Mouse (Mus musculus) liver, embryonic 15.5 days (tissue): ENCODE results near the gene Cst7. TPM values are rescaled to one million over a fixed set of nuclear protein-coding genes. Genes with fewer than 3 reads are reported as not detected.
A peak's percentile ranks its signal among the peaks of the same experiment; 100 is the strongest.

Experiments
- ATAC-seq: fragments of 200-750 bp; cut with Nextera tagmentation; 2 replicates; pipeline ENCODE4 v1.8.0; 2017; ENCODE audit warnings: moderate number of reproducible peaks, mild to moderate bottlenecking, moderate library complexity; ENCODE audit not compliant: insufficient read depth
- H3K27ac ChIP-seq: fragments of 300-500 bp; sonication (generic); replicated peaks from 2 replicates; pipeline ENCODE4 v1.5.1; 2015; ENCODE audit warnings: mild to moderate bottlenecking, inconsistent platforms
- H3K27me3 ChIP-seq: fragments of 300-500 bp; sonication (generic); 2 replicates; pipeline ENCODE4 v1.6.1; 2015; ENCODE audit warnings: mild to moderate bottlenecking, inconsistent platforms
- H3K36me3 ChIP-seq: fragments of 300-500 bp; sonication (generic); replicated peaks from 2 replicates; pipeline ENCODE4 v1.6.1; 2015; ENCODE audit warnings: moderate library complexity, mild to moderate bottlenecking, inconsistent platforms
- H3K4me1 ChIP-seq: fragments of 300-500 bp; sonication (generic); replicated peaks from 2 replicates; pipeline ENCODE4 v1.6.1; 2015; ENCODE audit warnings: inconsistent platforms
- H3K4me2 ChIP-seq: fragments of 300-500 bp; sonication (generic); 2 replicates; pipeline ENCODE4 v1.6.1; 2015; ENCODE audit warnings: moderate library complexity, mild to moderate bottlenecking, inconsistent platforms
- H3K4me3 ChIP-seq: fragments of 300-500 bp; sonication (generic); replicated peaks from 2 replicates; pipeline ENCODE4 v1.5.1; 2015; ENCODE audit warnings: mild to moderate bottlenecking, inconsistent platforms
- H3K9ac ChIP-seq: fragments of 300-500 bp; sonication (generic); 2 replicates; pipeline ENCODE4 v1.6.1; 2015; ENCODE audit warnings: moderate library complexity, mild to moderate bottlenecking, inconsistent platforms
- H3K9me3 ChIP-seq: fragments of 300-500 bp; sonication (generic); replicated peaks from 2 replicates; pipeline ENCODE4 v1.6.1; 2016; ENCODE audit warnings: inconsistent platforms
- WGBS: fragments of 180-500 bp; shearing (Covaris S2); methylation state at CpG from one replicate; pipeline ENCODE4 v1.1.7; 2015; ENCODE audit warnings: mixed read lengths; ENCODE audit not compliant: insufficient replicate concordance; 5-methylcytosine and 5-hydroxymethylcytosine counted together
- polyA plus RNA-seq: library from polyadenylated mRNA; unstranded; fragments of >200 nt; fragmentation: Nextera tagmentation; extraction: Ambion mirVana; gene quantifications from 2 replicates; pipeline ENCODE4 v1.2.1, GENCODE M21; 2015

Gene Cst7
- polyA plus RNA-seq, 1 experiment from 2014 or later = 9.3 TPM

DNA sequence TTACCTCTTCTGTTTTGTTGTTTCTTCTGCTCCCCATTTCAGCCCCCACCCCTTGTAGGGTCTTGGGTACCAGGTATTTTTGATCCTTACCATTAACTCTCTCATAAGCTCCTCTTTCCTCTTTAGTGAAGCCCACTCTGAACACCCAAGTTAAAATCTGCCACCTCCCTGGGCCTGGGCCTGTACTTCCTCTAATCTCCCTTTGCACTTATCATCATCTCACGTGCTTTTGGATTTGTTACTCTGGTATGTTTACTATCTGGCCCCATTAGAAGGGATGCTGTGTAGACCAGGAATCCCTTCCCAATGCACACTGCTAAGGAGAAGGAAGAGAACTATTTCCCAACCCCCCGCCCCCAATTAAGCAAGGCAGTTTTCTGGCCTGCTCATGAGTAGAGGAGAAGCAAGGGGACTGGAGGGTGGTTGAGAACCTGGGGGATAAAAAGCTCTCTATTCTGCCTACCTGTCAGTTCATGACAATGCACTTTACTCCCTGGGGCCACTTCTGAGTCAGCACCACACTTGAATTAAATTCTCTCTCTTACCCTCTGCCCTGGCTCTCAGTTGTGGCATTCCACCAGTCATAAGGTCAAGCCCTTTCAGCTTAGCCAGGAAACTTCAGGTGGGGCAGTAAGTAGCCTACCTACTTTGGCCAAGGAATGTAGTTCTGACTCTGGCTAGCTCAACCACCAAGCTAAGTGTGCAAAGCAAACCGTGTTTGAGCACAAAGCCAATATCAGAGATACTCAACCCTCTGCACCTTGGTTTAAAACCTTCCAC, 25.4 kb downstream of the Cst7 start:
- no peak for ATAC-seq
- no peak overlapping the region for H3K4me3 ChIP-seq
- H3K9me3 ChIP-seq = no peaks in the 10 kb centered on the region
- H3K27ac ChIP-seq = no peak overlapping the region
- 65% methylated on average over 3 of the region's 3 CpGs for WGBS
- H3K9ac ChIP-seq = no peak overlapping the region
- peaks cover 34% of the 10 kb centered on the region for H3K36me3 ChIP-seq
- H3K27me3 ChIP-seq = no peaks in the 10 kb centered on the region
- no peaks in the 10 kb centered on the region for H3K4me1 ChIP-seq
- no peak overlapping the region for H3K4me2 ChIP-seq

DNA sequence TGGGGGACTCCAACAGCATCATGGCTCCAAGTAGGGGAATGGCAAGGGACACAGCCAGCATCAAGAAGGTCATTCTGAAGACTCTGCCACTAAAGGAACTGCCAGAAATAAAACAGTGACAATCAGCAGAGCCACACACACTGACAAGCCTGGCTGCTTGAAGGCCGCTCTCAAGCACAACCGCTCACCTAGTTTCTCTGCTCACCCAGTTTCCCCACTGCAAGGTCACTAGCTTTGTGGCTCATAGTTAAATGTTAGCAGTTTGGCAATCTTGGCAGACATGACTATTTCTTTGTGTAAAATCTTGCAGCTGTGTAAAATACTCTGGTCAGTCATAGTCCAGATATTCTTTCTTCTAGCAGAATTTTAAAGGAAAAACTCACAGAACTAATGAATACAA, 30.0 kb downstream of the Cst7 start:
- no peak for ATAC-seq
- 84% methylated on average over 2 of the region's 2 CpGs for WGBS
- H3K36me3 ChIP-seq = 0 out of 2 replicates have a peak, but pooled peaks cover 9% of the 10 kb centered on the region
- no peak overlapping the region for H3K27ac ChIP-seq
- no peaks in the 10 kb centered on the region for H3K27me3 ChIP-seq
- 0 out of 2 replicates have a peak, but pooled peaks cover 6% of the 10 kb centered on the region for H3K4me1 ChIP-seq
- no peak overlapping the region for H3K4me2 ChIP-seq
- H3K9ac ChIP-seq = no peak overlapping the region
- H3K4me3 ChIP-seq = no peak overlapping the region
- no peaks in the 10 kb centered on the region for H3K9me3 ChIP-seq

DNA sequence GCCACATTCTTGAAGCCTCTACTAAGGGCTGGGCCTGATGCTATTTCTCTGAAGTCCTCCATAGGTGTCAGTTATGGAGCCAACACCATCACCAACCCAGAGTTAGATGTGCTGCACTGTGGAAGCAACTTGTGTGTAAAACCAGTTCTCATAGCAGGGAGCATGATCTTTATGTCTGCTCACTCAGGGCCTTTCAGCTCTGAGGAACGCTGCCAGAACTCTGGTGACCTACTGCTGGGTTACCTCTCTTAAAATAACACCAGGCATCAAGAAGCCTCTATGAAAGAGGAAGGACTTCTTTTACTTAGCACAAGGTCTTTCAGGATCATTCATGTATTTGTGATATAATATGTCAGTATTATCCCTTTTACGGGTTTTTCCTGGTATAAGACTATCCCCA, 32.0 kb downstream of the Cst7 start:
- no peak for ATAC-seq
- no peaks in the 10 kb centered on the region for H3K27me3 ChIP-seq
- H3K9ac ChIP-seq = no peak overlapping the region
- H3K27ac ChIP-seq = no peak overlapping the region
- no peak overlapping the region for H3K4me3 ChIP-seq
- 81% methylated on average over 2 of the region's 2 CpGs for WGBS
- H3K4me2 ChIP-seq = no peak overlapping the region
- peaks cover 12% of the 10 kb centered on the region for H3K4me1 ChIP-seq
- H3K36me3 ChIP-seq = 0 out of 2 replicates have a peak, but pooled peaks cover 3% of the 10 kb centered on the region
- H3K9me3 ChIP-seq = no peaks in the 10 kb centered on the region

DNA sequence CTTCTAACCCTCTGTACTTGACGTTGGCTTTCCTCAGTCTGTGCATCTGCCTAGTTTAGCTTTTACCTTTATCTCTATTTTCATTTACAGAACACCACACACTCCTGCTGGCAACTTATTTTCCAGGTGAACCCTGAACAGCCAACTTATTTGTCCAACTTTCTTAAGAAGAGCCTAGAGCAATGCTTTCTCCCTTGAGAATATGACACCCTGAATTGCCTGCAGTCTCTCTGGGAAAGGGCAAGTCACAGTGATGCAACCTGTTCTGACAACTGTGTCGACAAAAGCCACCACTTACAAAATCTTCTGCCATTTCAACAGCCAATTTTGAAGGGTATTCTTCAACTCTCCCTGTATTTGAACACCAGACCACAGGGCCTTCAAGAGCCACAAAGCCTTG, 34.6 kb downstream of the Cst7 start:
- Histone ChIP-seq H3K9me3 (no peaks in the 10 kb centered on the region), H3K27ac (no peak overlapping the region), H3K4me3 (no peak overlapping the region), H3K9ac (no peak overlapping the region), H3K27me3 (no peaks in the 10 kb centered on the region), H3K4me1 (peaks cover 37% of the 10 kb centered on the region), H3K4me2 (no peak overlapping the region), H3K36me3 (no peaks in the 10 kb centered on the region)
- WGBS = 54% methylated on average over 2 of the region's 2 CpGs
- ATAC-seq = no peak

DNA sequence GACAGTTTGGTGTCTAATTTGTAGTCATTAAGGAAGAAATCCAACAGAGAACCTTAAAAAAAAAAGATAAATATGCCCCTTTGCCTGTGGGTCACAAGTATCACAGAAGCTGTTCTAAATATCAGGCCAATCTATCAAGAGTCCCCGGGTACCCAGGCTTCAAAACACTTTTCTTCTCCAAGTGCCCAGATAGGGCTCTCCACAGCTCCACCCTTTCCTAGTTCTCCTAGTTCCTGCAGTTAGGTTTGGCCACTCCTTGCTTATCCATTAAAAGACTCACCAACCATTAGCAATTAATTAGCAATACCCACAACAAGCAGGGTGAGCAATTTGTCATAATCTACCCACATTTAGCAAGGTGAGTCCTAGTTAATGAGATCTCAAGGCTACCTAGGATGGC, 36.9 kb downstream of the Cst7 start:
- ATAC-seq = no peak
- no peaks in the 10 kb centered on the region for H3K36me3 ChIP-seq
- peaks cover 49% of the 10 kb centered on the region for H3K4me1 ChIP-seq
- H3K27ac ChIP-seq = peak overlapping the region; percentile 29; the same call in 1 of the 2 replicates
- H3K4me3 ChIP-seq = peak overlapping the region; percentile 87
- H3K4me2 ChIP-seq = peak overlapping the region; percentile 93
- no peaks in the 10 kb centered on the region for H3K27me3 ChIP-seq
- 21% methylated on average over 1 of the region's 1 CpGs for WGBS
- 0 out of 2 replicates have a peak overlapping the region, but pooled peaks have one; percentile 9 for H3K9ac ChIP-seq
- H3K9me3 ChIP-seq = no peaks in the 10 kb centered on the region

DNA sequence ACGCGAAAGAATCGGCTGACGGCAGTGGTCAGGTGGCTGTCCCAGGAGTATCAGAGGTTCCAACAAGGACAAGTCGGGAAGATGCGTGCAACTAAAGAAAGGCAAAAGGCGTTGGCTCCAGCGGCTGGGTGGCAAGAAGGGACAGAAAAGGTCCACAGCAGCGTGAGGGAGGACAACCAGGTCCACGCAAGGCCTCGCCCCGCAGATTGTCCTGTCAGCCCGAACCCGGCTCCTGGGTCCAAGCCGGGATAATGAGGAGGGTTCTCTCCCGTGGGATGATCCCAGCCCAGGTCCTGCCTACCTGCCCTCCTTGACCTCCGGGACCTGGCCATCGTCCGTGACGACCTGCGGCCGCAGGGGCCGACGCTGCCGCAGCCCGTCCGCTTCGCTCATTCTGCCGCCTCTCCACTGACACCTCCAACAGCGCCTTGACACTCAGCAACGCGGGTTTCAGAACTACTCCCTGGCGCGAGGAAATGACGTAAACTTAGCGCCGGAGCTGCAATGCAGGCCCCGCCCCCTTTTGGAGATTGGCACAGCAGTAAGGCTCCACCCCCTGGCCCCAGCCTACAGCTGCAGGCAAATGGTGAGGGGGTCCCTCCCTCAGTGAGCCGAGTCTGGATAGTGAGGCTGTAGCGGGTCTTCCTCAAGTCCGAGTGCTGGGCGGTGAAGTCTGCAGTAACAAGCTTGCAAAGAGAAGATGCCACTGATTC, 38.0 kb downstream of the Cst7 start, which contains the start of gene Apmap:
Apmap (minus strand) TSS at position 481 of the 713 bp plus-strand sequence.
- Histone ChIP-seq H3K27ac (peak within 1 kb of the TSS; percentile 80), H3K9ac (peak within 1 kb of the TSS; percentile 83), H3K4me1 (peaks cover 49% of the 10 kb centered on the region), H3K4me2 (peak within 1 kb of the TSS; percentile 93), H3K36me3 (no peaks in the 10 kb centered on the region), H3K4me3 (peak within 1 kb of the TSS; percentile 87), H3K9me3 (no peaks in the 10 kb centered on the region), H3K27me3 (no peaks in the 10 kb centered on the region)
- peak; percentile 85 for ATAC-seq
- WGBS = under 1% methylated on average over 42 of the region's 42 CpGs

DNA sequence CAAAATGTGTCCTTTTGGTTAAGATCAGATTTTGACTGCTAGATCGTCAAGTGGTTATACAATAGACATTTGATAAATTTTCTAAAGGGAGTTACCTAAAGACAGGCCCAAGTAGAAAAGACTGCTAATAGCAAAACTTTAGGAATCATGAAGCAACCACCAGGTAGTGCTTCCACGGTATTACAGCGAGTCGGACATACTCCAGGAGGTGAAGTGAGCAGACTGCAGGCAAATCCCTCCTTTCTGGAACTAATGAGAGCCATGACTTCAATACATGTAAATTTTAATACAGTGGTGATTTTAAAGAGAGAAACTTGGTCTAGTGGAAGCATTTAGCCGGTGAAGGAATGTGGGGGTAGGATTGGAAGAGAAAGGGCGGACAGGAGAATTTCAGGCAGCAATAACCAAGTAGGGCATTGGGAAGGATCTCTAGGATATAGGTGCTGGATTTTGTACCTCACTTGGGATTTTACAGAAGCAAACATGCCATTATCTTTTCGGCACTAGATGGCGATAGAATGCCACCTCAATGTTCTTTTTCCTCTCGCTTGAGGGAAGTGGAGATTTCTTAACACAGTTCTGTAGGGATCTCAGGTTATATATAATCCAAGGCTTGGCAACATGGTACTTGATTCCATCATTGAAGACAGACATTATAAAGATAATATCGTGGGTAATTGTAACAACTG, 38.8 kb downstream of the Cst7 start:
- Histone ChIP-seq H3K27ac (peak overlapping the region; percentile 77), H3K4me3 (peak overlapping the region; percentile 87), H3K9me3 (no peaks in the 10 kb centered on the region), H3K36me3 (no peaks in the 10 kb centered on the region), H3K9ac (peak overlapping the region; percentile 83; the same call in 1 of the 2 replicates), H3K4me1 (peaks cover 49% of the 10 kb centered on the region), H3K27me3 (no peaks in the 10 kb centered on the region), H3K4me2 (peak overlapping the region; percentile 93)
- 2% methylated on average over 10 of the region's 10 CpGs for WGBS
- no peak for ATAC-seq

DNA sequence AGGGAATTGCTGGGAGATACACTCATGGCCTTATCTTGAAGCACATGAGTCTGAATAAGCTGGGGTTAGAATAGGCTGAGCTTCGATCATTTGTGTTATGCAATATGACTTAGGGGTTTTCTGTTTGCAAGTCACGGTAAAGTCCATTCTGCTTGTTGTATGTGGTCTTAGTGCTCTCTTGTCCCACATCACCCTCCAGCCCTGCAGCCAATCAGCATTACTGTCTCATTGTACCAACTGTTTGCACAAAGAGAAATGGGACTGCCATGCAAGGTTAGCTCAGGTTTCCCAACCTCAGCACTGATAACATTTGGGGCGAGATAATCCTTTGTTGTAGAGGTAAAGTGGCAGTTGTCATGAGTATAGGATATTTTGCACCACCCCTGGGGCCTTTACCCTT, 39.9 kb downstream of the Cst7 start:
- H3K4me3 ChIP-seq = no peak overlapping the region
- H3K36me3 ChIP-seq = no peaks in the 10 kb centered on the region
- H3K27ac ChIP-seq = no peak overlapping the region; the same call in none of the 2 replicates
- no peak overlapping the region for H3K9ac ChIP-seq
- H3K9me3 ChIP-seq = no peaks in the 10 kb centered on the region
- peaks cover 43% of the 10 kb centered on the region for H3K4me1 ChIP-seq
- no peak overlapping the region for H3K4me2 ChIP-seq
- 11% methylated on average over 3 of the region's 3 CpGs for WGBS
- H3K27me3 ChIP-seq = no peaks in the 10 kb centered on the region
- ATAC-seq = peak; percentile 38

GRCm38 (mm10) chr2:150621698-150622097, 51.5 kb downstream of the Cst7 start:
- Histone ChIP-seq H3K27me3 (no peaks in the 10 kb centered on the region), H3K4me1 (no peaks in the 10 kb centered on the region), H3K4me3 (no peak overlapping the region), H3K27ac (no peak overlapping the region), H3K36me3 (peaks cover 97% of the 10 kb centered on the region), H3K4me2 (no peak overlapping the region), H3K9ac (no peak overlapping the region), H3K9me3 (no peaks in the 10 kb centered on the region)
- no peak for ATAC-seq
- WGBS = 66% methylated on average over 3 of the region's 3 CpGs

DNA sequence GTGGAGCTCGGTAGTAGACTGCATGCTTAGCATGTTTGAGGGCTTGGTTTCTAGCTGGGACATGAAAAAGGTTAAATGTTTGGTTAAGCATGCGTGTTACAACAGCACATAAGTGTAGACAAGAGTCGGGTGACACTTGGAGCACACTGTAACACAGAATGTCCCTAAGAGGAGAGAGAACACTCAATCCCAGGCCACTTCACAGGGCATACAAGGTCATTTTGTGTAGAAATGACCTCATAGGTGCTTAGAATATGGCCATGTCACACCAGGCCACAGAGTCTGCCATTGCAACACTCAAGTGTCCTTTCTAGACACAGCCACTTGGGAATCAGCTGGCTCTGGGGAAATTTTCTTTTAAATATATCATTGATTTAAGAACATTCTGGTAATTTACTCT, 53.7 kb downstream of the Cst7 start:
- H3K36me3 ChIP-seq = peaks cover 97% of the 10 kb centered on the region
- H3K27ac ChIP-seq = no peak overlapping the region
- H3K27me3 ChIP-seq = no peaks in the 10 kb centered on the region
- WGBS = 87% methylated on average over 3 of the region's 3 CpGs
- H3K4me3 ChIP-seq = no peak overlapping the region
- no peak for ATAC-seq
- no peaks in the 10 kb centered on the region for H3K4me1 ChIP-seq
- H3K4me2 ChIP-seq = no peak overlapping the region
- no peaks in the 10 kb centered on the region for H3K9me3 ChIP-seq
- no peak overlapping the region for H3K9ac ChIP-seq

GRCm38 (mm10) chr2:150624926-150625325, 54.7 kb downstream of the Cst7 start:
- H3K27me3 ChIP-seq = no peaks in the 10 kb centered on the region
- no peaks in the 10 kb centered on the region for H3K9me3 ChIP-seq
- WGBS = 81% methylated on average over 8 of the region's 8 CpGs
- peaks cover 96% of the 10 kb centered on the region for H3K36me3 ChIP-seq
- H3K4me2 ChIP-seq = no peak overlapping the region
- no peak overlapping the region for H3K27ac ChIP-seq
- ATAC-seq = no peak
- H3K4me1 ChIP-seq = no peaks in the 10 kb centered on the region
- H3K4me3 ChIP-seq = no peak overlapping the region
- H3K9ac ChIP-seq = no peak overlapping the region
